Mouse (Mus musculus) liver, postnatal 0 days (tissue): ENCODE measurements around the gene Slc2a8.

Experiments used
- CTCF ChIP-seq: sonication (generic); IDR thresholded peaks from 2 replicates; pipeline ENCODE4 v1.5.1; 2016; ENCODE audit warnings: antibody characterized with exemption, low read depth
- EP300 ChIP-seq: IDR thresholded peaks from 2 replicates; pipeline ENCODE4 v1.6.1; 2016; ENCODE audit warnings: antibody characterized with exemption, low read depth, mild to moderate bottlenecking

DNA sequence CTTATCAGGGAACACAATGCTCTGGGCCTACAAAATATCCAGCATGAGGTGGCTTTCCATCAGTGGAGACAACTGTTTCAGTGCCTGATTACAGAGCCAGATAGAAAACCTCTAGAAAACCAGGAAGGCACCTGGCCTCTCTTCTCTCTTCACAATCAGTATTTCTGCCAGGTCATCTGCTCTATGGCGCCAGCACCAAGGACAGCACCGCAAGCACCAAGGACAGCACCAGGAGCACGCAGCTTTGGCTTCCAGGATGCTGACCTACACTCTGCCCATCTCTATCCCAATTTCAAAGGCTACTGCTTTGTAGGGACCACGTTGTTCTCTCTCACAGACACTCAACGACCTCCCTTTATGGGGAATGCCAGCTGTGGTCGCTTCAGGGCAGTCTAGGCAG is 36.1 kb upstream of the Slc2a8 start:
- TF ChIP-seq CTCF, result no peak
- TF ChIP-seq EP300, result no peak
